Mouse (Mus musculus): ENCODE measurements around the gene Gstp2.
A peak's percentile ranks its signal among the peaks of the same experiment; 100 is the strongest.

- TF ChIP-seq USF1 (IDR thresholded peaks at IDR 0.05; ENCODE audit: low read depth) (no peak), MAX (IDR thresholded peaks at IDR 0.05; ENCODE audit: low read depth) (no peak), TCF12 (IDR thresholded peaks at IDR 0.05; ENCODE audit: insufficient read depth, poor library complexity, severe bottlenecking) (peak; percentile 44)
These were observed 48.5 kb upstream of the Gstp2 start for GRCm38 (mm10) chr19:4094348-4094747.

All from myocyte (in vitro differentiated cells).